Mouse (Mus musculus): Measurements from ENCODE around the gene Alkbh8.
A peak's percentile ranks its signal among the peaks of the same experiment; 100 is the strongest.
"Not testable (repeated sequence)": the region's sequence is repeated elsewhere in the genome, so short reads cannot be mapped to it uniquely, and the experiment has no call there.

Gene Alkbh8

GRCm38 (mm10) chr9:3334962-3335767 is at the start of gene Alkbh8:
Gene Alkbh8, plus strand, starts transcription at chr9:3335140.
- peak; percentile 74 for DNase-seq (ENCODE audit: low spot score)

DNA sequence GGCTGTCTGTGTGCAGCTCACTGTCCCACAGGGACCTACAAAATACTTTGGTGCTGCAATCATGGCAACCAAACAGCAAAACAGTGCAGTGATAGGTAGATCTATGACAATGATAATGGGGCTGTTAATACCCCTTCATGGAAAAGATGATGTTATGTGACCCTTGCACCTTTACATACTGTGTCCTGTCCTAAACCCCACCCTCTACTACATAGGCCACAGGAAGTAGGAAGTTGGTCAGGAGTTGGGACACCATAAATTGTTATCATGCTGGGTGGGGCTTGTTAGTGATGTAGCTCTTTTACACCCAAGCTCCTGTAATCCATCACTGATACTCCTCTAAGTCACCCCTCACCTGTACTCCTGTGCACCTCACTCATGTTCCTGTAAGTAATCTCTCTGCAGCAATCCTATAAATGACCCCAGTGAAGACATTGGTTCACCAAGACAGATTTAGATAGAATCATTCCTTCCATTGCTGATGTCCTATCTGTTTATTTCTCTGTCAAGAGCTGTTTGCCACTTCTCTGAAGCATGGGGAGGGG is 25.6 kb upstream of the Alkbh8 start:
- DNase-seq (ENCODE audit: low spot score) = no peak

- no peak for DNase-seq (ENCODE audit: low spot score)
Observed at GRCm38 (mm10) chr9:3310016-3310415, 24.9 kb upstream of the Alkbh8 start.

DNA sequence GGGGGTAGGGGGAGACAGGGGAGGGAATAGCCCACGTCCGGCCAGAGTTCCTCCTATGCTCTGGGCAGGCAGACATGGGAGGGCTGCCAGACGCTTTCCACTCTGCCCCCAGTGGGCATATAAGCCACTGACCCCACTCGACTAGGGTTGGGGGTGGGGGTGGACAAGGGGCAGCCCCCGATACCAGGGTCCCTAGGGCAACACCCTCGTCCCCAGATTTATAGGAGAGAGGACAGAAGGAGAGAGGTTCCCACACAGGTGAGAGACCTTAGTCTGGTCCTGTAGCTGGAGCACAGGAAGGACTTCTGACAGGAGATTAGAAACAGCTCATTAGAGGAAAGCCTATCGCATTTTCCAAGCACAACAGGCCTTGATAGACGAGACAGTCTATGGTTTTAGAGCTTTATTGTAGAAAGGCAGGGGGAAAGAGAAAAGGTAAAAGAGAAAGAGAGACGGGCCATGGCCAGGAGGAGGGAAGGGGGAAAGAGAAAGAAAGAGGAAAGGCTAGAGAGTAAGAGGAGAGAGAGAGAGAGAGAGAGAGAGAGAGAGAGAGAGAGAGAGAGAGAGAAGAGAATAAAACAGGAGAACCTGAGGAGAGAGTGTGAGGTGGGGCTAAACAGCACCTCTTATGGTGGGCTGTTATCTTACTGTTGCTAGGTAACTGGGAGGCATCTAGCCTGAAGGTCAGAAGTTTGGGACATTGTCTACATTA is 7.4 kb upstream of the Alkbh8 start:
- DNase-seq (ENCODE audit: low spot score) = not testable (repeated sequence)

GRCm38 (mm10) chr9:3328054-3328595 is 6.8 kb upstream of the Alkbh8 start:
- no peak for DNase-seq (ENCODE audit: low spot score)

DNA sequence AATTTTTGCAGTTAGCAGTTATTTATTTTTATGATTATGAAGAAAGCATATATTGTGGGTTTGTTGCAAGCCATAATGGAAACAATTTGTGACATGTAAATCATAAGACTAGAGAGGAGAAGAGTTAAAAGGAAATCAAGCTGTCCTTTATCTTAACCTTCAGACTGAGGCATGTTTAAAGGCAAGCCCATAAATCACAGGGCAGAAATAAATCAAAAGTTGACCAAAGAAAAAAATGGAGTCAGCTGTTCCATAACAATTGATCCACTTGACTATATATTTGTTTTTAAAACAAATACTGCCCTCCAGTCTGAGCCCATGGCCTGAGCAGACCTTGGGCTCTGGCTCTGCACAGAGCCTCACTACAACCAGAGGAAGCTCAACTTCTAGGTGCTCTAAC is 4.6 kb upstream of the Alkbh8 start:
- DNase-seq (ENCODE audit: low spot score) = no peak

DNA sequence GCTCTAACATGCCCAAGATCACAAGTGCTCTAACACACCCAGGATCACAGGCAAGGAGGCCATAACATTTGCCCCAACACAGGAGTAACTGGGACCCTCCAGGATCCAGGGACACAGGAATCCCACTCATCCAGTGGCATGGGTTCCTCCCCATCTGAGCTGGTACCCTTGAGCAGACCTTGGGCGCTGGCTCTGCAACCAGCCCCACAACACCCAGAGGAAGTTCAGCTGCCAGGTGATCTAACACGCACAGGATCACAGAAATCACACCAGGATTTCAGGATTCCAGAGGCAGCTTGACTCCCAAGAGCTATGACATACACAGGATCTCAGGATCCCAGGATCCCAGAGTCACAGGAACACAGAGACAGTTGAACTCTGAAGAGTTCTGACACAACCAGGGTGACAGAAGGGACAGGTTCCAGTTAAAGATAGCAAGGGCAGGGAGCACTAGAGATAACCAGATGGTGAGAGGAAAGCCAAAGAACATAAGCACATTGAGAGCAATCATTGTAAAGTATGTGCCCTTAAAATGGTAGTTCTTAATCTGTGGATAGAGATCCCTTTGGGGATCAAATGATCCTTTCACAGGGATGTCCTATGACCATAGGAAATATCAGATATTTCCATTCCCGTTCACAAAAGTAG is 4.1 kb upstream of the Alkbh8 start:
- DNase-seq (ENCODE audit: low spot score) = no peak

- DNase-seq (ENCODE audit: low spot score) = no peak
Observed at GRCm38 (mm10) chr9:3336661-3337060, 1.7 kb downstream of the Alkbh8 start.

DNA sequence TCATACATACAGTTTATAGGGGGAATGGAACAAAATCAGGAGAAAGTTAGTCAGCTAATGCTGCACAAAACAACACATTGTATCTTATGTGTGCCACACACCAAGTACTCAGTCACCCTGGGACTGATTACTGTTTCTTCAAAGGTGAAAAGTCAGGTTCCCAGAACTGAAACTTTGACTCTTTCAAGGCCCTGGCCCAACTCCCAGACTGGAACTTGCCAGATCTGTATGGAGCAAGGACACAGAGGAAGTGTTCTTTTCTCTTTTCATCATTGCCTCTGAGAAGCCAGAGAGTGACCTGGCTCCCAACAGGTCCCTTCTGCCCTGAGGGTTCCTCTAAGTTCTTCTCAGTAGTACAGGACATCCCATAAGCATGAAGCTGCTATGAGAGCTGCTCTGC is 10.2 kb downstream of the Alkbh8 start:
- DNase-seq (ENCODE audit: low spot score) = peak; percentile 76

GRCm38 (mm10) chr9:3345967-3346366 is 11.0 kb downstream of the Alkbh8 start:
- no peak for DNase-seq (ENCODE audit: low spot score)

DNA sequence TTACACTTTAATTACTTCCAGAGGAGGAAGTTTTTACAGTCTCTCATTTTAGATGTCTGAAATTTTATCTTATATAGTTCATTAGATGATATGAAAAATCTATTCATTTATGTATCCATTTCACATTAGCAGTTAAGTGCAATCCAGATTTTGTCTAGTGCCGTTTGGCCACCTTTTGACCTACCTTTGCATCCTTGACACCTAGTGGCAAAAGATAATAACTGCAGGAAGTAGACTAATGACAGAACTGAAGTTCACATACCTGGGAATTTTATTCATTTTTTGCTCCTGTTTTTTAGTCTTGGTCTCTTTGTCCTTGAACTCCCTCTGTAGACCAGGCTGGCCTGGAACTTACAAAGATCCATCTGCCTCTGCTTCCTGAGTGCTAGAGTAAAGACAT is 15.1 kb downstream of the Alkbh8 start:
- no peak for DNase-seq (ENCODE audit: low spot score)

GRCm38 (mm10) chr9:3376323-3376722 is 41.4 kb downstream of the Alkbh8 start:
- peak; percentile 27 for DNase-seq (ENCODE audit: low spot score)

DNA sequence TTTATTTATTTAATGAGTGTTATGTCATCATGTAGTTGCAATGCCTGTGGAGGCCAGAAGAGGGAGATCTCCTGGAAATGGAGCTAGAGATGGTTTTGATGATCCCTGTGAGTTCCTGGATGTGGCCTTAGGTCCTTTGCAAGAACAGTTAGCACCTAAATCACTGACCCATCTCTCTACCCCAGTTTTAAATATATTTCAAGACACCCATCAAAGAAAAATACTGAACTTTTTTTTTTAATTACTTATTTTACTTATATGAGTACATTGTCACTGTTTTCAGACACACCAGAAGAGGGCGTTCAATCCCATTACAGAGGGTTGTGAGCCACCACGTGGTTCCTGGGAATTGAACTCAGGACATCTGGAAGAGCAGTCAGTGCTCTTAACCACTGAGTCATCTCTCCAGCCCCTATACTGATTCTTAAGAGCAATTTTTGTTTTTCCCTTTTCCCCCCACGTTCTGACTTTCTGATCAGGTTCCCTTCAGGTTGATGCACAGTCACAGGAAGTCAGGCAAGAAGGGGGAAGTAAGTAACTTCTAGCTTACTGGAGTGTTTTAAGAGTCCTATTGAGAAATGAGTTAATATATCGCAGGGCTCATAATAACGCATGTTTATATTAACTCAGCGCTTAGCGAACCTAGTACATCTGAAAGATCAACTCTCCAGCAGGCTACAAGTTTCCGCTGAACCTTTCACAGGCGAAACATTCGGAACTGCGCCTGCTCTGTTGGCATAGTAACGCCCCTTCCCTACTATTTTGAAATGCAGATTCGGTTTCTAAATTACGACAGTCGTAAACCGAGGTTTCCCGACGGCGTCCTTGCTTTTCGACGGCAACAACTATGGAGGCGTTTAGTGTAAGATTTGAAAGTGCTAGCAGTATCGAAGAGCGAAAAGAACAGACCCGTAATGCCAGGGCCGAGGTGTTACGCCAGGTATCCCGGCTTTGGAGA is 68.6 kb downstream of the Alkbh8 start, which contains the start of gene Cwf19l2:
TSS of gene Cwf19l2 (plus strand) at position 342 of the 958 bp plus-strand sequence.
- peak; percentile 85 for DNase-seq (ENCODE audit: low spot score)

GRCm38 (mm10) chr9:3404372-3404771 is 69.4 kb downstream of the Alkbh8 start:
- no peak for DNase-seq (ENCODE audit: low spot score)

- not testable (repeated sequence) for DNase-seq (ENCODE audit: low spot score)
Observed at GRCm38 (mm10) chr9:3439555-3440300, 104.8 kb downstream of the Alkbh8 start.
